Comparison of ENCODE assay signal across 20 mouse cellular contexts in genomic region chr15:90991843-90992242, GRCm38 (mm10). TPM values are rescaled to one million over a fixed set of nuclear protein-coding genes. Genes with fewer than 3 reads are reported as not detected.
DNase-seq lines count a peak whose midpoint lies in the region; ATAC-seq and TF ChIP-seq lines count a peak whose summit lies in the region.
"Had no signal": no experiment of that assay in that cellular context is flagged by ENCODE, and none has a peak within 500 bp of the region (broad histone marks: within the 10 kb centered on the region; RNA-seq: fewer than 3 reads in every experiment).

No protein-coding gene starts in this region.

- H3K4me1 ChIP-seq in intestine, embryonic 15.5 days (replicated peaks), result no peaks in the 10 kb centered on the region
- H3K4me1 ChIP-seq: embryonic facial prominence, embryonic 13.5 days; forebrain, embryonic 10.5 days; hindbrain, embryonic 13.5 days had no signal

- no peaks in the 10 kb centered on the region for H3K36me3 ChIP-seq in myocyte (ENCODE audit: control insufficient read depth, insufficient read depth)
- no peaks in the 10 kb centered on the region for H3K36me3 ChIP-seq in intestine, embryonic 15.5 days
- H3K36me3 ChIP-seq: embryonic facial prominence, embryonic 13.5 days; heart, embryonic 15.5 days had no signal

- no peak for ATAC-seq in intestine, embryonic 15.5 days
- ATAC-seq: activated CD4-positive, CD25-positive, alpha-beta regulatory T cell, adult 4 months; forebrain, embryonic 14.5 days; hindbrain, postnatal 0 days had no signal

- WGBS in intestine, embryonic 15.5 days, result 74% methylated on average over 4 of the region's 4 CpGs

- no peak overlapping the region for H3K27ac ChIP-seq in intestine, embryonic 15.5 days
- H3K27ac ChIP-seq: embryonic facial prominence, embryonic 13.5 days; forebrain, embryonic 10.5 days; heart, embryonic 15.5 days; hindbrain, embryonic 13.5 days; hindbrain, postnatal 0 days had no signal

- H3K4me3 ChIP-seq in myocyte, result no peak overlapping the region
- H3K4me3 ChIP-seq in intestine, embryonic 15.5 days (replicated peaks), result no peak overlapping the region
- H3K4me3 ChIP-seq: embryonic facial prominence, embryonic 13.5 days; erythroblast, embryonic 14.5 days; forebrain, embryonic 10.5 days; gastrocnemius, adult 2 months; heart, embryonic 15.5 days; hindbrain, embryonic 13.5 days had no signal

- no peak for TF ChIP-seq POLR2A in myocyte (IDR thresholded peaks at IDR 0.05; ENCODE audit: insufficient read length, low read depth)

- H3K27me3 ChIP-seq in myocyte (ENCODE audit: control insufficient read depth, insufficient read depth, insufficient read length), result no peaks in the 10 kb centered on the region
- no peaks in the 10 kb centered on the region for H3K27me3 ChIP-seq in intestine, embryonic 15.5 days (replicated peaks)
- H3K27me3 ChIP-seq: embryonic facial prominence, embryonic 13.5 days; heart, embryonic 15.5 days; hindbrain, embryonic 13.5 days had no signal

- peak overlapping the region; percentile 68 for H3K4me2 ChIP-seq in myocyte (ENCODE audit: low read depth)
- no peak overlapping the region for H3K4me2 ChIP-seq in intestine, embryonic 15.5 days (replicated peaks)
- H3K4me2 ChIP-seq: embryonic facial prominence, embryonic 13.5 days; heart, embryonic 11.5 days; heart, embryonic 15.5 days; hindbrain, embryonic 13.5 days had no signal

- no peak overlapping the region for H3ac ChIP-seq in myocyte (ENCODE audit: control insufficient read depth, insufficient read length)

- no peaks in the 10 kb centered on the region for H3K9me3 ChIP-seq in intestine, embryonic 15.5 days
- H3K9me3 ChIP-seq: embryonic facial prominence, embryonic 13.5 days; forebrain, embryonic 10.5 days; heart, embryonic 15.5 days; hindbrain, embryonic 13.5 days had no signal

- DNase-seq in 3134 (ENCODE audit: extremely low read depth, insufficient read length, low spot score) (peak; percentile 29), 3T3-L1 (ENCODE audit: low read depth, low spot score) (peak; percentile 87), adipocyte (ENCODE audit: low spot score) (peak; percentile 20)
- DNase-seq in embryo, embryonic 9.5 days (ENCODE audit: extremely low spot score), result no peak
- DNase-seq: cerebellum, adult 2 months; cerebellum, postnatal 10 days; gastrocnemius, postnatal 36 days; kidney, adult 18-20 months had no signal

- no peak overlapping the region for H3K9ac ChIP-seq in intestine, embryonic 15.5 days
- H3K9ac ChIP-seq: embryonic facial prominence, embryonic 13.5 days; heart, embryonic 15.5 days; hindbrain, embryonic 13.5 days had no signal

- no peaks in the 10 kb centered on the region for H3K79me2 ChIP-seq in myocyte (ENCODE audit: control insufficient read depth, insufficient read depth)

TF ChIP-seq in myocyte, 11 proteins besides CTCF, POLR2A, EP300 and RAD21:
- TF ChIP-seq POLR2AphosphoS2 (IDR thresholded peaks at IDR 0.05; ENCODE audit: insufficient read length, low read depth) (no peak), MYOD1 (IDR thresholded peaks at IDR 0.05; ENCODE audit: control insufficient read depth in 1 of 3, insufficient read length in 2 of 3, low read depth in 2 of 3) (no peak), SRF (IDR thresholded peaks at IDR 0.05; ENCODE audit: control insufficient read depth, insufficient read length, low read depth) (no peak), CEBPB (IDR thresholded peaks at IDR 0.05; ENCODE audit: insufficient read depth, poor library complexity, severe bottlenecking) (no peak), USF1 (IDR thresholded peaks at IDR 0.05; ENCODE audit: low read depth) (no peak), MAX (IDR thresholded peaks at IDR 0.05; ENCODE audit: low read depth) (no peak), REST (IDR thresholded peaks at IDR 0.05; ENCODE audit: insufficient read depth, insufficient read length) (no peak), E2F4 (IDR thresholded peaks at IDR 0.05; ENCODE audit: insufficient read depth) (no peak), TCF3 (IDR thresholded peaks at IDR 0.05; ENCODE audit: insufficient read length, low read depth) (no peak), TCF12 (IDR thresholded peaks at IDR 0.05; ENCODE audit: insufficient read depth, poor library complexity, severe bottlenecking) (no peak), MYOG (IDR thresholded peaks at IDR 0.05; ENCODE audit: control insufficient read depth in 1 of 3, insufficient read depth in 1 of 3, insufficient read length in 2 of 3, low read depth in 2 of 3) (no peak)

RNA-seq across cellular contexts. Expression of gene Kif21a, which starts 57.9 kb away (rescaled TPM):
- polyA plus RNA-seq in myocyte (2012; fragmentation: generic; extraction: Trizol), result 2.5 TPM
- polyA plus RNA-seq in intestine, embryonic 15.5 days (2015; fragmentation: Nextera tagmentation; extraction: Ambion mirVana), result 10.9 and 11.1 TPM in 2 replicates
- polyA plus RNA-seq: activated CD4-positive, CD25-positive, alpha-beta regulatory T cell, adult 4 months had no signal
